25 mouse cellular contexts compared by ENCODE assay signal in genomic region chr10:53691263-53691662, GRCm38 (mm10).
"Had no signal": no experiment of that assay in that cellular context is flagged by ENCODE, and none has a peak within 500 bp of the region (broad histone marks: within the 10 kb centered on the region; RNA-seq: fewer than 3 reads in every experiment).

No protein-coding gene starts in this region.

- H3K27me3 ChIP-seq: heart, embryonic 13.5 days; heart, embryonic 15.5 days; hindbrain, embryonic 13.5 days; hindbrain, embryonic 15.5 days; kidney, embryonic 15.5 days; limb, embryonic 12.5 days; liver, embryonic 12.5 days had no signal

- H3K4me3 ChIP-seq: heart, adult 2 months; heart, embryonic 13.5 days; heart, embryonic 15.5 days; hindbrain, embryonic 13.5 days; hindbrain, embryonic 15.5 days; kidney, embryonic 15.5 days; layer of hippocampus, adult 2 months; limb, embryonic 10.5 days; limb, embryonic 12.5 days; liver, embryonic 12.5 days had no signal

- H3K4me1 ChIP-seq: hindbrain, embryonic 15.5 days; limb, embryonic 10.5 days; limb, embryonic 12.5 days; liver, embryonic 12.5 days had no signal

- H3K27ac ChIP-seq: heart, adult 2 months; heart, embryonic 13.5 days; heart, embryonic 15.5 days; hindbrain, embryonic 13.5 days; hindbrain, embryonic 15.5 days; hindbrain, postnatal 0 days; kidney, embryonic 15.5 days; kidney, postnatal 0 days; layer of hippocampus, adult 2 months; limb, embryonic 10.5 days; limb, embryonic 12.5 days; liver, embryonic 12.5 days had no signal

- DNase-seq: gastrocnemius, postnatal 14 days; gastrocnemius, postnatal 36 days; heart, adult 2 months; heart, postnatal 14 days; heart, postnatal 36 days; kidney, adult 11 months; kidney, adult 2 months; kidney, adult 9 months; kidney, postnatal 14 days; kidney, postnatal 36 days; layer of hippocampus, postnatal 36 days; liver had no signal

- H3K36me3 ChIP-seq: heart, embryonic 13.5 days; heart, embryonic 15.5 days; hindbrain, embryonic 13.5 days; hindbrain, embryonic 15.5 days; kidney, embryonic 15.5 days; limb, embryonic 10.5 days; limb, embryonic 12.5 days; liver, embryonic 12.5 days had no signal

- ATAC-seq: hindbrain, postnatal 0 days; intestine, embryonic 16.5 days; liver, embryonic 12.5 days had no signal

- H3K4me2 ChIP-seq: heart, embryonic 11.5 days; heart, embryonic 13.5 days; heart, embryonic 15.5 days; hindbrain, embryonic 13.5 days; hindbrain, embryonic 15.5 days; kidney, embryonic 15.5 days; limb, embryonic 12.5 days; liver, embryonic 12.5 days had no signal

- H3K9me3 ChIP-seq: heart, embryonic 13.5 days; heart, embryonic 15.5 days; hindbrain, embryonic 13.5 days; hindbrain, embryonic 15.5 days; kidney, embryonic 15.5 days; limb, embryonic 10.5 days; limb, embryonic 12.5 days; liver, embryonic 12.5 days had no signal

- H3K9ac ChIP-seq: heart, embryonic 13.5 days; heart, embryonic 15.5 days; hindbrain, embryonic 13.5 days; hindbrain, embryonic 15.5 days; kidney, embryonic 15.5 days; limb, embryonic 12.5 days; liver, embryonic 12.5 days had no signal
